Mouse (Mus musculus): ENCODE measurements at regions not wholly inside any gene's neighbourhood (a gene's known extent, or its start where the extent isn't known, plus 50 kb on each side); places are given as distances from the start of the nearest gene placed in this dataset.

- WGBS = 69% methylated on average over 5 of the region's 5 CpGs
- Histone ChIP-seq H3K9ac (replicated peaks; ENCODE audit: low read length) (no peak overlapping the region), H3K4me2 (ENCODE audit: low read depth, low read length) (no peak overlapping the region), H3K27me3 (ENCODE audit: control insufficient read depth, insufficient read depth, low read length) (no peaks in the 10 kb centered on the region), H3K4me3 (ENCODE audit: low read depth, low read length) (no peak overlapping the region), H3K4me1 (ENCODE audit: control insufficient read depth, insufficient read depth, low read length) (no peaks in the 10 kb centered on the region), H3K27ac (replicated peaks; ENCODE audit: low read depth, low read length) (no peak overlapping the region), H3K36me3 (replicated peaks; ENCODE audit: control insufficient read depth, insufficient read depth, low read depth, low read length) (no peaks in the 10 kb centered on the region), H3K9me3 (replicated peaks; ENCODE audit: control insufficient read depth, low read length) (no peaks in the 10 kb centered on the region)
- DNase-seq (ENCODE audit: low spot score) = peak; percentile 62
- ATAC-seq (replicated peaks; ENCODE audit: insufficient number of reproducible peaks, low FRiP score, low TSS enrichment, low read depth) = no peak
These were observed 171.8 kb upstream of the Zfp618 start for GRCm38 (mm10) chr4:62793582-62793981.

- Histone ChIP-seq H3K36me3 (replicated peaks; ENCODE audit: control insufficient read depth, insufficient read depth, low read depth, low read length) (no peaks in the 10 kb centered on the region), H3K27ac (replicated peaks; ENCODE audit: low read depth, low read length) (no peak overlapping the region), H3K4me2 (ENCODE audit: low read depth, low read length) (no peak overlapping the region), H3K4me1 (ENCODE audit: control insufficient read depth, insufficient read depth, low read length) (no peaks in the 10 kb centered on the region), H3K4me3 (ENCODE audit: low read depth, low read length) (no peak overlapping the region), H3K27me3 (ENCODE audit: control insufficient read depth, insufficient read depth, low read length) (no peaks in the 10 kb centered on the region), H3K9ac (replicated peaks; ENCODE audit: low read length) (no peak overlapping the region), H3K9me3 (replicated peaks; ENCODE audit: control insufficient read depth, low read length) (no peaks in the 10 kb centered on the region)
- ATAC-seq (replicated peaks; ENCODE audit: insufficient number of reproducible peaks, low FRiP score, low TSS enrichment, low read depth) (no peak), DNase-seq (ENCODE audit: low spot score) (no peak)
- 72% methylated on average over 10 of the region's 10 CpGs for WGBS
These were observed 169.8 kb upstream of the Zfp618 start for GRCm38 (mm10) chr4:62795538-62795937.

- no peak for DNase-seq (ENCODE audit: low spot score)
- WGBS = 89% methylated on average over 4 of the region's 4 CpGs
These were observed 165.4 kb upstream of the Zfp618 start for GRCm38 (mm10) chr4:62799923-62800322.

DNA sequence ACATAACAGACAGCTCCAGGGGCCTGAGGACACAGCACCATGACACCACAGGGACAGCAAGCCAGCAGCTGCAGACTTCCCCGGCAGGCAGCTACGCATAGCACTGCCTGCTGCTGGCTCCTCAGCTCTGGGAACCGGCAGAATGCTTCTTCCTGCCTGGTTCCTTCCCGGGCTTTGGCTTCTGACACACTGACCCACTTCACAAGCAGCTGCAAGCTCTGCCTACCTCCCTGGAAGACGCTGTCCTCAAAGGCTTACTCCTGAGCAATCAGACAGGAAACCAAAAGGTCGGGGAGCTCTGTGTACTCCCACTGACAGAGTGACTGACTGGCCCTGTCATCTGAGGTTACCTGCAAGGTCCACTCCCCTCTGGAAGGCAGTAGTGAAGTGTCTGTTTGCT lies 159.5 kb upstream of the Zfp618 start:
- WGBS = 31% methylated on average over 6 of the region's 6 CpGs
- H3K36me3 ChIP-seq (replicated peaks; ENCODE audit: control insufficient read depth, insufficient read depth, low read depth, low read length) = no peaks in the 10 kb centered on the region
- no peak overlapping the region for H3K27ac ChIP-seq (replicated peaks; ENCODE audit: low read depth, low read length)
- no peaks in the 10 kb centered on the region for H3K27me3 ChIP-seq (ENCODE audit: control insufficient read depth, insufficient read depth, low read length)
- no peaks in the 10 kb centered on the region for H3K9me3 ChIP-seq (replicated peaks; ENCODE audit: control insufficient read depth, low read length)
- no peak for DNase-seq (ENCODE audit: low spot score)
- H3K4me1 ChIP-seq (ENCODE audit: control insufficient read depth, insufficient read depth, low read length) = no peaks in the 10 kb centered on the region
- no peak overlapping the region for H3K9ac ChIP-seq (replicated peaks; ENCODE audit: low read length)
- ATAC-seq (replicated peaks; ENCODE audit: insufficient number of reproducible peaks, low FRiP score, low TSS enrichment, low read depth) = no peak
- H3K4me2 ChIP-seq (ENCODE audit: low read depth, low read length) = no peak overlapping the region
- no peak overlapping the region for H3K4me3 ChIP-seq (ENCODE audit: low read depth, low read length)

More at GRCm38 (mm10) chr4:62799923-62800322, 165.4 kb upstream of the Zfp618 start:
- Histone ChIP-seq H3K36me3 (replicated peaks; ENCODE audit: control insufficient read depth, insufficient read depth, low read depth, low read length) (no peaks in the 10 kb centered on the region), H3K4me1 (ENCODE audit: control insufficient read depth, insufficient read depth, low read length) (no peaks in the 10 kb centered on the region), H3K4me3 (ENCODE audit: low read depth, low read length) (no peak overlapping the region), H3K27ac (replicated peaks; ENCODE audit: low read depth, low read length) (no peak overlapping the region), H3K27me3 (ENCODE audit: control insufficient read depth, insufficient read depth, low read length) (no peaks in the 10 kb centered on the region), H3K4me2 (ENCODE audit: low read depth, low read length) (no peak overlapping the region), H3K9me3 (replicated peaks; ENCODE audit: control insufficient read depth, low read length) (no peaks in the 10 kb centered on the region), H3K9ac (replicated peaks; ENCODE audit: low read length) (no peak overlapping the region)
- no peak for ATAC-seq (replicated peaks; ENCODE audit: insufficient number of reproducible peaks, low FRiP score, low TSS enrichment, low read depth)

DNA sequence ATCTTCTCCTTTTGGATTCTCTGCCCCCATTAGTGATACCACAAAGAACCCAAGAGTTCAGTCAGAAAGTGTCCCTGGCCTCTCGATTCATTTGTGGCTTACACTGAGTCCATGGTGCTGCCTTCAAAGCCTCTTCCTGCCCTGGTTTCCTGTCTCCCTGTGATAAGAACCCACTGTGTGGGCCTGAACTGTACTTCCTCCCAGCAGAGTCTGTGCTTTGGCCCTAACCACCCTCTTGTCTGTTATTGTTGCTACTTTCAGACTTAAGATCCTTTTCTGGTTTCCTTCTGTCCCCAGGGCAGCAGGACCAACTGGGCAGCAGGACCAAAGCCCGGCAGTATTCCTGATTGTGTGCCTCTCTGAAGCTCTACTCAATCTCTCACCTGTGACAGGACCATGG lies 158.6 kb upstream of the Zfp618 start:
- WGBS = 71% methylated on average over 2 of the region's 2 CpGs
- no peak overlapping the region for H3K27ac ChIP-seq (replicated peaks; ENCODE audit: low read depth, low read length)
- H3K9ac ChIP-seq (replicated peaks; ENCODE audit: low read length) = no peak overlapping the region
- H3K36me3 ChIP-seq (replicated peaks; ENCODE audit: control insufficient read depth, insufficient read depth, low read depth, low read length) = no peaks in the 10 kb centered on the region
- no peaks in the 10 kb centered on the region for H3K4me1 ChIP-seq (ENCODE audit: control insufficient read depth, insufficient read depth, low read length)
- no peaks in the 10 kb centered on the region for H3K27me3 ChIP-seq (ENCODE audit: control insufficient read depth, insufficient read depth, low read length)
- H3K4me3 ChIP-seq (ENCODE audit: low read depth, low read length) = no peak overlapping the region
- no peaks in the 10 kb centered on the region for H3K9me3 ChIP-seq (replicated peaks; ENCODE audit: control insufficient read depth, low read length)
- no peak overlapping the region for H3K4me2 ChIP-seq (ENCODE audit: low read depth, low read length)
- ATAC-seq (replicated peaks; ENCODE audit: insufficient number of reproducible peaks, low FRiP score, low TSS enrichment, low read depth) (no peak), DNase-seq (ENCODE audit: low spot score) (no peak)

- H3K27ac ChIP-seq (replicated peaks; ENCODE audit: low read depth, low read length) = no peak overlapping the region
- DNase-seq (ENCODE audit: low spot score) (no peak), ATAC-seq (replicated peaks; ENCODE audit: insufficient number of reproducible peaks, low FRiP score, low TSS enrichment, low read depth) (no peak)
- H3K9me3 ChIP-seq (replicated peaks; ENCODE audit: control insufficient read depth, low read length) = no peaks in the 10 kb centered on the region
- H3K36me3 ChIP-seq (replicated peaks; ENCODE audit: control insufficient read depth, insufficient read depth, low read depth, low read length) = no peaks in the 10 kb centered on the region
- no peak overlapping the region for H3K4me3 ChIP-seq (ENCODE audit: low read depth, low read length)
- WGBS = 59% methylated on average over 12 of the region's 12 CpGs
- H3K4me1 ChIP-seq (ENCODE audit: control insufficient read depth, insufficient read depth, low read length) = no peaks in the 10 kb centered on the region
- no peak overlapping the region for H3K9ac ChIP-seq (replicated peaks; ENCODE audit: low read length)
- H3K27me3 ChIP-seq (ENCODE audit: control insufficient read depth, insufficient read depth, low read length) = no peaks in the 10 kb centered on the region
- H3K4me2 ChIP-seq (ENCODE audit: low read depth, low read length) = no peak overlapping the region
These were observed 157.3 kb upstream of the Zfp618 start for GRCm38 (mm10) chr4:62807926-62808552.

DNA sequence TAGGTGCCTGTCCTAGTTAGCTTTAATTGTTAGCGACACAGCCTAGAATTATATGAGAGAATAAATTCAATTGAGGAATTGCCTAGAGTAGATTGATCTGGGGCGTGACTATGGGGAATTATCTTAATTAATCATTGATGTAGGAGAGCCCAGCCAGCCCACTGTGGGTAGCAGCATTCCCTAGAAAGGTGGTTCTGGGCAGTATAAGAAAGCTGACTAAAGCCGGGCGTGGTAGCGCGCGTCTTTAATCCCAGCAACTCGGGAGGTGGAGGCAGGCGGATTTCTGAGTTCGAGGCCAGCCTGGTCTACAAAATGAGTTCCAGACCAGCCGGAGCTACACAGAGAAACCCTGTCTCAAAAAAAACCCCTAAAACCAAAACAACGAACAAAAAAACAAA lies 156.8 kb upstream of the Zfp618 start:
- Histone ChIP-seq H3K9me3 (replicated peaks; ENCODE audit: control insufficient read depth, low read length) (no peaks in the 10 kb centered on the region), H3K9ac (replicated peaks; ENCODE audit: low read length) (no peak overlapping the region), H3K4me2 (ENCODE audit: low read depth, low read length) (no peak overlapping the region), H3K27ac (replicated peaks; ENCODE audit: low read depth, low read length) (no peak overlapping the region), H3K4me1 (ENCODE audit: control insufficient read depth, insufficient read depth, low read length) (no peaks in the 10 kb centered on the region), H3K27me3 (ENCODE audit: control insufficient read depth, insufficient read depth, low read length) (no peaks in the 10 kb centered on the region), H3K36me3 (replicated peaks; ENCODE audit: control insufficient read depth, insufficient read depth, low read depth, low read length) (no peaks in the 10 kb centered on the region), H3K4me3 (ENCODE audit: low read depth, low read length) (no peak overlapping the region)
- WGBS = 92% methylated on average over 12 of the region's 12 CpGs
- ATAC-seq (replicated peaks; ENCODE audit: insufficient number of reproducible peaks, low FRiP score, low TSS enrichment, low read depth) = no peak
- DNase-seq (ENCODE audit: low spot score) = no peak

DNA sequence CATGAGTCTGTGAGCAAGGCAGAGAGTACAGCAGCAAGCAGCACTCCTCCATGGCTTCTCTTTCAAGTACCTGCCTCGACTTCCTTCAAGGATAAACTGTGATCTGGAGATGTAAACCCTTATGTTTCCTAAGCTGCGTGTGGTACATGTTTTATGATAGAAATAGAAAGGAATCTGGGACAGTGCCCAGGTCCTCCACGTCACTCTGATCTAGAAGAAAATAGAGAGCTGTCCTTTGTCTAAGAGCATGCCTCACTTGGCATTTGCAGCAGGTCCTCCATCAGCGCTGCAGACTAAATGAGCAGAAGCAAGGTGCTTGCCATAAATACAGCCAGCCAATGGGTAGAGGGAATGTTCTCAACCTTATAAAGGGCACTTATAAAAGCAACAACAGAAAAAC lies 156.3 kb upstream of the Zfp618 start:
- Histone ChIP-seq H3K9ac (replicated peaks; ENCODE audit: low read length) (no peak overlapping the region), H3K9me3 (replicated peaks; ENCODE audit: control insufficient read depth, low read length) (no peaks in the 10 kb centered on the region), H3K4me1 (ENCODE audit: control insufficient read depth, insufficient read depth, low read length) (no peaks in the 10 kb centered on the region), H3K27ac (replicated peaks; ENCODE audit: low read depth, low read length) (no peak overlapping the region), H3K4me2 (ENCODE audit: low read depth, low read length) (no peak overlapping the region), H3K4me3 (ENCODE audit: low read depth, low read length) (no peak overlapping the region), H3K36me3 (replicated peaks; ENCODE audit: control insufficient read depth, insufficient read depth, low read depth, low read length) (no peaks in the 10 kb centered on the region), H3K27me3 (ENCODE audit: control insufficient read depth, insufficient read depth, low read length) (no peaks in the 10 kb centered on the region)
- no peak for DNase-seq (ENCODE audit: low spot score)
- 85% methylated on average over 4 of the region's 4 CpGs for WGBS
- no peak for ATAC-seq (replicated peaks; ENCODE audit: insufficient number of reproducible peaks, low FRiP score, low TSS enrichment, low read depth)

All from embryonic facial prominence, embryonic 11.5 days (tissue).